Mouse (Mus musculus): ENCODE results near the gene Selenoi.

Gene Selenoi

DNA sequence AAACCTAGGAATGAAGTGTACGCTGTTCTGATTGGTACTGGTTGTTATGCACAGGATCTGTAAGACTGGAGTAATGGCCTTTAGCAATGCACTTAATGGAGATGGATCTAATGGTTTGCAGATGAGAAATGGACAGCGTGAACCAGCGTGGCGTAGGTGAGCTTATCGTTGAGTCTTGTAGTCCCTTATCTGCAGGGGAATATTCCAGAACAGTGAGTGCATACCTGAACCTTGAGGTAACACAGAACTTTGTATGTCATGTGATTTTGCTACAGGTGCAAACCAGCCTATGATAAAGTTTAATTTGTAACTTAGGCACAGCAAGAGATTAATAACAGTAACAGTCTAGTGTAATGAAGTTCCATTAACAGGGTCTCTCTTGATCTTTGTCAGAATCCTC lies 6.2 kb downstream of the Selenoi start:
- DNase-seq (ENCODE audit: low read depth, low spot score), result no peak

DNA sequence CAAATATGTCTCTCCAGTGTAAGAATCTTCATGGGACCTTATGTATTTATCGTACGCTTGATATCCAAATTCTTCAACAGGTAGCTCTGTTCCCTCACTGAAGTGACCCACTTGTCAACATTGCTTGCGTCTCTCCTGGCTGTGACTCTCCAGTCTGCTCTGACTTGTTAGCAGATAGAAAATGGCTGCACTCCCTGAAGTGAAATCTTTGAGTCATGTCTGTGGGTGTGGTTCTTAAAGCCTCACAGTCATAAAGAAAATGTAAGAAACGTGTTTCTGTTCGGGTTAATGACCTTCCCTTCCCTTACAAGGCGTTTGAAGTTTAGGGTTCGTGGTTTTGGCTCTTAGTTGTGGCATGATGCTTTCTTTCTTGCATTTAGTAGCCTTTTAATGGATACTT lies 8.2 kb downstream of the Selenoi start:
- no peak for DNase-seq (ENCODE audit: low read depth, low spot score)

DNA sequence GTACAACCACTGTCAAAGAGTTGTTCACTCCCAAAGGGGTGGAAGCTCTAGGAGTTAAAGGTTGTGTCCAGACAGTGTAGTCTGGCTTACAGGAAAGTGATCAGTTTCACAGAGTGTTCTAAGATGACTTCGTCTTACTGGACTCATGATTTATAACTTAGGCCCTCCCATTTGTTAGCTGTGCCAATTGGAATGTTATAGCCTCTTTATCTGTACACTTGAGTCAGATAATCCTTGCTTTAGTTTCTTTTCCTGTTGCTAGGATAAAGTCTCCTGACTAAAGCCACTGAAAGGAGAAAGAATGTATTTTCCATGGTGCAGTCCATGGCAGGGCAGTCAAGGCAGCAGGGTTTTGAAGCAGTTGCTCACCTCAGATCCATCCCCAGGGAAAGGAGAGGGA lies 10.0 kb downstream of the Selenoi start:
- no peak for DNase-seq (ENCODE audit: low read depth, low spot score)

DNA sequence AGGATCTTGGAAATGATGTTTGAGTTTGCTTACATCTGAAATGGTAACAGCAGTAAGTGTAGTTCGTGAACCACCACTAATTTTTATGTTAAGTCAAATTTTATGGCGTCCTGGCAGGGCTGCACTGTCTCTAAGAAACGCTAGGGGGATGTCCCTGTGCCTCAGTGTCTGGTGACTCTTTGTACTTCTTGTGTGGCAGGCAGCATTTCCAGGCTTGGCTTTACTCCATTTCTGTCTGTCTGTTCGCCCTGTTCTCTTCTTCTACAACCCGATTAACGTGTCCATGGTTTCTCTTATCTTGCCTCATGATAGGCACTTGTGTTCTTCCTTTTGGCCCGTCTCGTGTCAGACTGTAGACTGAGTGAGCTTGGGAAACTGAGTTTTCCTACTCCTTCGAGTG lies 11.4 kb downstream of the Selenoi start:
- DNase-seq (ENCODE audit: low read depth, low spot score), result peak; percentile 32

DNA sequence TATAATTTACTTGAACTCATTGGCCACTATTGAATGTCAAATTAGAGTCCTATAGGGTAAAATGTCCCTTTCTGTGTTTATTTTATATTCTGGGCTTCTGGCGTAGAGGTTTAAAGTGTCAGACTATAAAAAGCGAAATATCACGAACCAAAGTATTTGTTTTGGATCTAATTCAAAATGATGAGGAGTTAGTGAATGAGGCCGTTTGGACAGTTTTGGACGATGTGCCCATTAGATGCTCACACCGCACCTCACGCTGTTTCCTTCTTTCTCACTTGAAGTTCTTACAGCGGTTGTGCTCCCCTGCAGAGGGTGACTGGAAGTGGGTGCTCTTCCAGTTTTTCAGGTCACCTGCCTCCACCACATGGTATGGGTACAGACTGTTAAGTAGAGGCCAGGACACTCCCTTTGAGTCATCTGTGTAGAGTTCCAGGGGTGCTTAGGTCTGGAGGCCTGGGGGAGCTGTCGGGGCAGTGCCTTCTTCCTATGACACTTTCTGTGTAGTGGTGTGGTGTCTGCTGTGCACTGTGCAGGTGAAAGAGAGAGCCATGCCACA lies 13.6 kb downstream of the Selenoi start:
- no peak for DNase-seq (ENCODE audit: low read depth, low spot score)

DNA sequence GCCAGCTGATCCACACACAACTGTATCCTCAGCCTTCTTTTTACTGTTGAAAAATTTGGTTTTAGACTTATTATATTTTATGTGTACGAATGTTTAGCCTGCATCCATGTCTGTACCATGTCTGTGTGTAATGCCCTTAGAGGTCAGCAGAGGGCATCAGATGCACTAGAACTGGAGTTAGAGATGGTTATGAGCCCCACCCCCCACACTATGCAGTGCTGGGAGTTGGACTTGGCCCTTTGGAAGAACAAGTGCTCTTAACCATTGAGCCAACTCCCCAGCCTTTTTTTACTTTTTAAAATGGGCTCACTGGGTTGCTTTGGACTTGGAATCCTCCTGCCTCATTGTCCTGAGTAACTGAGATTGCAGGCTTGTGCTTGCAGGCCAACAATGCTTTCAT lies 15.3 kb downstream of the Selenoi start:
- DNase-seq (ENCODE audit: low read depth, low spot score), result no peak

DNA sequence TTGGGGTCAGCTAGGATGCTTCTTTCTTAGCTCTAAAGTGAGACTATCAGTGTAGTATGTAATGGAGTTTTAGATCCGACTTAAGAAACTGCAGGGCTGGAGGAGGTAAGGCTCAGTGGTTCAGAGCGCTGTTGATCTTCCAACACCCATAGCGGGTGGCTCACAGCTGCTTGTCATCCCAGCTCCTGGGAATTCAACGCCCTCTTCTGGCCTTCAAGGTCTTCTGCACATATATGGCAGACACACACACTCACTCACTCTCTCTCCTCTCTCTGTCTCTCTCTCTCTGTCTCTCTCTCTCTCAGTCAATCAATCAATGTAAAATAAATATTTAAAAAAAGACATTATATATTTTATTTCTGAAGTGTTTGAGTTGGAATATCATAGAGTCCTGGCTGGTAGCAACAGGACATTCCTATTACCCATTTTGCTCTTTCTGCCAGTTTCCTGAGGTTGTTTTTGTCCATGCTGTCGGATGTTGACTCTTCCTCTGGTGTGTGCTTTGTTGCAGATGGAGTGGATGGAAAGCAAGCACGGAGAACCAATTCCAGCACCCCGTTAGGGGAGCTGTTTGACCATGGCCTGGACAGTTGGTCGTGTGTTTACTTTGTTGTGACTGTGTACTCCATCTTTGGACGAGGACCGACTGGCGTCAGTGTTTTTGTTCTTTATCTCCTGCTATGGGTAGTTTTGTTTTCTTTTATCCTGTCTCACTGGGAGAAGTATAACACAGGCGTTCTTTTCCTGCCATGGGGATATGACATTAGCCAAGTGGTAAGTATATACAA lies 23.4 kb downstream of the Selenoi start:
- DNase-seq (ENCODE audit: low read depth, low spot score), result no peak

DNA sequence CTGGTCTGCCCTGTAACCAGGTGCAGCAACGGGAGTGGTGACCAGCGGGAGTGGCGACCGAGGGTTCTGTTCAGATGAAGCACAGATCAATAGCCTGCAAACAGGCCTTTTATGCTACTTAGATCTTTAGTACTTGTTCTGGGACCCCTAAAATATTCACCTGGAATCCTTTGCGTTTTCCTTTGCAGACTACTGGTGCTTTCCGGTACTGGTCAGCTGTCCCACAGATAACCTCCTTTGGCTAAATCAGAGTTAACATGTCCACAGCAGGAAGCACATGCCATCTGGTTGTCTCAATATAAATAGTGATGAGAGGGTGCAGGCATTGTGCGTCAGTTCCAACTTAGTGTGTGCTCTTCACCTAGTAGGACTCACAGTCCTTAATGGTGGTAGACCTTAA lies 26.4 kb downstream of the Selenoi start:
- no peak for DNase-seq (ENCODE audit: low read depth, low spot score)

DNA sequence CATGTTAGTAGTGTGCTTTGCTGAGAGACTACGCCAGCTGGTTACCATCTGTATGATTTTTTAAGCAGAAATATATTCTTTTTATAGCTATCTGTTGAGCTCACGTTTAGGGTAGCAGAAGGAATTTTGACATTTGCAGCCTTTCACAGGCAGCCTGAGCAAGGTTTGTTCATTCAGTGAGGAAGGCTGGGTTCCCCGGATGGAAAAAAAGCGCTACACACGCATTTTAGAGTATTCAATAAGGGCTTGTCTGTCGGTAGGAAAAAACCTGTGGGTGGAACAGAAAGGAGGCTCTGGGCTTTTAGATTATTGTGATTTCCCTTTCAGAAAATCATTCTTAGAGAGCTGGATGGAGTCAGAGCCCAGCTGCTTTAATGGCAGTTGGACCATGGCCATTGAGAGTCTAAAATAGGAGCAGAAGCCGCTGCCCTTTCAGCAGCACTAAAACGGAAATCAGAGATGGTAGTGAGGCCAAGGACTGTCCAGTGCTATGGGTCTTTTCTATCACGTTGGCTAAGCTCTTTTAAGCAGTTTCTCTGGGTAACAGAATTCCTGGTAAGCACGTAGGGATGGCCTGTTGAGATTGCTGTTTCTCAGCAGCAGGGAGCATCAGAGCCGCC lies 38.3 kb downstream of the Selenoi start:
- no peak for DNase-seq (ENCODE audit: low read depth, low spot score)

DNA sequence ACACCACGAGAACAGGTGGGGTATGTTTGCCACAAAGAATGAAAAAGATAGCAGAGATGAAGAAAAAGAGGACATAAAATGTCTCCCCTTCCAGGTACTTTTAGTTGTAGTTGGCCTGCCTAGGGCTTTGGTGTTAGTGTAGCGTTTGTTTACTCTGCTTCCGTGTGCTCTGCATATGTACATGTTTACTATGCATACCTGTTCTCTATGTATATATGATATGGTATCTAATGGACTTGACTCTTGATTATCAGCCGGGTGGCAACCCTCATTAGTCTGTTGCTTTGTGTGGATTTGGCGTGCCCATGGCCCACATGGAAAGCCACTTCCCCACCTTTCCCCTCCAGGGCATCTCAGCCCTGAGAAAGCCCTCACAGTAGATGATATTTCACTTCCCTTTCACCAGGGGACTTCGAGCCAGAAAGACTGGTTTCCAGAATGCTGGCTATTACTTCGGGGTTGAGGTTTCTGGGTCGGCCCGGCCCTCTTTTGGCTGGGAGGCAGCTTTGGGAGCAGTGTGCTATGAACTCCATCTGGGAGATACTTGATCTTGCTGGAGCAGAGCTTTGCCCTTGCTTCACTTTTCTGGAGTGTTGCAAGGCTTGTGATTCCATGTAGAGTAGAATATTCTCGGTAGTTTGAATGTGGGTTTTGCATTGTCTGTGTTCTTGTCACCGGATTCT lies 39.4 kb downstream of the Selenoi start:
- no peak for DNase-seq (ENCODE audit: low read depth, low spot score)

DNA sequence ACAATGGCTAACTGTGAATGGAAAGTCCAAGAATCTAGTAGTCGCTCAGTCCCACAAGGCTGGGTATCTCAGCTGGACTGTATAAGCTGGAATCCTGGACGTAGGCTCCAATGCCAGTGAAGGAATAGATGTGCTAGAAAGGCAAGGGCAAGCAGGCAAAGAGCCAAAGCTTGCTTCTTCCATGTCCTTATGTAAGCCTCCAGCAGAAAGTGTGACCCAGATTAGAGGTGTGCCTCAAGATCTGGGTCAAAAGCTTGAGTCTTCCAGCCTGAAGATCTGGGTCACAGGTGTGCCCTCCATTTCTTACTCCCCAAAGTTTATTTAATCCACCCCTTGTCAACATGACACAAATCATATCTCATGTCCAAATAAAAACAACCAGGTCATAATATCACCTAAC lies 44.0 kb downstream of the Selenoi start:
- DNase-seq (ENCODE audit: low read depth, low spot score), result no peak

DNA sequence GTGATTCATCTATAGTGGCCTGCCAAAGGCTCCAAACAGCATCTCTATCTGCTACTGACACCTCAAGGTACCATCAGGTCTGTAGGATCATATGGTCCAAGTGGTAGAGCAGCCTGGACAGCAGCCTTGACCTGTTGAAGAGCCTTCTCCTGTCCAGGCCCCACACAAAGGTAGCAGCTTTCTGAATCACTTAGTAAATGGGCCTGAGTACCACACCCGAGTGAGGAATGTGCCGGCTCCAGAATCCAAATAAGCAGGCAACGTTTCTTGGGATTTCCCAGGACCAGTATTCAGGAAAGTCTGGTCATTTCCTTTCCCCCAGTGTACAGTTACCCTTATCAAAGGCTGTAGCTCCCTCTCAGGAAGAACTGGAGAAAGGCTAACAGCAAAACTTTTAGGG lies 46.6 kb downstream of the Selenoi start:
- DNase-seq (ENCODE audit: low read depth, low spot score), result no peak

DNA sequence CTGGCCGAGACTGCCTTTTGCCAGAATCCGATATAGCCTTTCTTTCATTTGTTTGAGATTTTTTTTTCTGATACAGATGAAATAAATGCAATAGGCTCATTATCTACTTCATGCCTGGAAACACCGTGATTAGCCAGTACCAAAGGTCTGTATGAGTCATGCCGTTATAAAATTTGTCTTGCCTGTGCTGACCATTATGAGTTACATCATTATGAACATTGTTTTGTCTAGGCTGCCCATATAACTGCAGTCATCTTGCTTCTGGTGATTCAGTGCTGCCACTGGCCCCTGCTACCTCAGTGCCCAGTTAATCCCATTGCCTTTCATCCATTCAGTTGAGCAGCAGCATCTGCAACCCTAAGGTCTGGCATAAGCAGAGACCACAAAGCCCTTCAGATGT lies 47.1 kb downstream of the Selenoi start:
- no peak for DNase-seq (ENCODE audit: low read depth, low spot score)

DNA sequence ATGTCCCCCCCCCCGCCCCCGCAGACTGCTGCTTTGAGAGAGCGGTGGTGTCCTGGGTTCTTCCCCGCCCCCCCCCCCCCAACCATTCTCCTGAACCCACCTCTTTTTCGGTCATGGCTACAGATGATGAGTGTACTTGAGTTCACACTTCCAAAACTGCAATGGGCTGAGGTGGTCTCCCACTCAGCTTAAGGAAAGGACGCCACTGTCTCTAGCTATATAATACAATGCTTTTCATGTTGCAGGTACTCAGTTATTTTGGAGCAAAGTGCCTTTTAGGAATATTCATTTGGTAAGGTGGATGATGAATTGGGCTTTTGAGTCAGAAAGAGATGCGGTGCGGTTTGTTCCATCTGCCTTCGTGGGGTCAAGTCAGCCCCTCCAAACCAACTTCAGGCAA lies 48.5 kb downstream of the Selenoi start:
- DNase-seq (ENCODE audit: low read depth, low spot score), result no peak

DNA sequence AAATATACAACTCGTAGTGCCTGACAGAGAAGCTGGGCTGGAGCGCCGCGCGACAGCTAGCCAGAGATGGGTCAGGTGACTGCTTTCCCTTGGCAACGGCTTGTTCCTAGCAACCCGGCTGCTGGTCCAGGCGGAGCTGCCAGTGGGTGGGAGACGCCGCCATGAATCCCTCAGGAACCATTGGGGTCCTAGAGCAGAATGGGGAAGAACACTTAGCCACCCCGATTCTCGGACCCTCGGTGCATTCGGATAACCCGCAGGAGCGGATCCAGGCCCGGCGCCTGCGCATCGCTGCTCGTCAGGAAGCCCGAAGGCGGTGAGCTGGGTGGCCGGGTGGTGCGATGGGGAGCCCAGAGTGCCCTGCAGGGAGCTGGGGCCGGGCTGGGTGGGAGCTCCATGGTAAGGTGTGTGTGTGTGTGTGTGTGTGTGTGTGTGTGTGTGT lies 48.9 kb downstream of the Selenoi start, which contains the start of gene Drc1:
TSS of gene Drc1 (plus strand) at position 98 of the 442 bp plus-strand sequence.
- DNase-seq (ENCODE audit: low read depth, low spot score), result peak; percentile 54

DNA sequence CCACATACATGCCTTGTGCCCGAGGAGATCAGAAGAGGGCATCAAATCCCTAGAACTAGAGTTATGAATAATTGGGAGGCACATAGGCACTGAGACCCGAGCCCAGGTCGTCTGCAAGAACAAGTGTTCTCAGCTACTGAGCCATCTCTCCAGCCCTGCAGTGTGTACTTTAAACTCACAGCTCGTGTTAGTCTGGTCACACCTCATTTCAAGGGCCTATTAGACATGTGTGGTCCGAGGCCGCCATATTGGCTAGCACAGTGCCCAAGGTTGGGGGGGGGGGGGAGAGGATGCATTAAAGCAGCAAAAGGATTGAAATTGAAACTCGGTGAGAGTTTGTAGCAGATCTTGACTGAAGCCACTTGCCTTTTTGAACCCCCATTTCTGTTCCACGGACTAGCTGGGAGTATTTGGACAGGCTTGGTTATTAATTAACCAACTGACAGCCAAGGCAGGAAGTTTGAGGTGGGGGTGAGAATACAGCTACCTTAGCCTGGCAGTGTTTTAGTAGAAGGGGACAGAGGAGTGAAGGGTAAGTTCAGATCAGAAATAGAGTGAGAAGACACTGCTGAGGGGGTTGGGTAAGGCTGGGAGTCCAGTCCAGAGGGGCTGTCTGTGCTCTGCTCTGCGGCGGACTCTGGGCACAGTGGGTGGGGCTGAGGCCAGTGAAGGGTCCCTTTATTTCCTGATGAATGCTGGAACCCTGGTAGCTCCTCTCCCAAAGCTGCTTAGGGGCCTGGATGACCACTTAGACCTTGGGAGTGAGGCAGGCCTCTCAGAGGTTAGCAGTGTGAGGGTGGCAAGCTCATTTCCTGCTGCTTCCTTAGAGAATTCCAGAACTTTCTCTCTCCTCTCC lies 53.8 kb downstream of the Selenoi start:
- no peak for DNase-seq (ENCODE audit: low read depth, low spot score)

DNA sequence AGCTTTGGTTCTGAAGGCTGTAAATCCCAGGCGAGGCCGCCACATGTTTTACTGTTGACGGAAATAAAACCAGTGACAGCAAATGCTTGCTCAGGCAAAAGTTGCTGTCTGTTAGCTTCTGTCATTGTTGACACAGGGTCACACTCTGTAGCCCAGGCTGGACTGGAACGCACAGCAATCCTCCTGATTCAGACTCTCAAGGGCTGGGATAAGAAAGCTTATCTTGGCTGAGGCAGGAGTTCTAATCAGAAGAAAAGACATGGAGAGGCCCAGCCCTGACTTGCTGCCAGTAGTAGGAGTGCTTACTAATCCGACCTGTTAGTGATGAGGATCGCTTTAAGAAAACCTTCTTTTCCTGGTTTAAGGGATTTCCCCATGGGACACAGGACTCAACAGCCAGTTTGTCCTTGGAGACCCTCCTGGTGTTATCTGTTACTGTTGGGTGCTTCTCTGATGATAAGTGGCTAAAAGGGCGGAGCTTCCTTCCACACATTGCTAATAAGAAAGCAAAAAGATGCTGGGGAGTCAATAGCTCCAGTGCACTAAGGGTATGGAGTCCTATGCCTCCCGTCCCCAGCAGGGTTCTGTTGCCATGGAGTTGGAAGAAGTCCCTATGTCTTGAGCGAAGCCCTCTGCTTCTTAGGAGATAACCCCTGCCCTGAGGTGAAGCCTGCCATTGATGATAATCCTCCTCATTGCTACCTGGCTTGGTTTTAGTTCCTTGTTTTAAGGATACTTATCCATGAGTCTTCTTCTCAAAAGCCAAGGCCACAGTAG lies 54.9 kb downstream of the Selenoi start:
- DNase-seq (ENCODE audit: low read depth, low spot score), result no peak

Data from mesoderm, embryonic 11.5 days (tissue).